ENCODE assay signal across 8 mouse cellular contexts in genomic region chr11:102219247-102219993, GRCm38 (mm10). TPM values are rescaled to one million over a fixed set of nuclear protein-coding genes. Genes with fewer than 3 reads are reported as not detected.
DNase-seq lines count a peak whose midpoint lies in the region; ATAC-seq and TF ChIP-seq lines count a peak whose summit lies in the region.

No protein-coding gene starts in this region.

- H3K27me3 ChIP-seq in thymus, adult 2 months (ENCODE audit: control insufficient read depth, insufficient read depth, low read length): no peaks in the 10 kb centered on the region
- H3K27me3 ChIP-seq in hindbrain, embryonic 15.5 days: no peaks in the 10 kb centered on the region
- no peaks in the 10 kb centered on the region for H3K27me3 ChIP-seq in midbrain, embryonic 12.5 days

- no peak for TF ChIP-seq CTCF in thymus, adult 2 months (IDR thresholded peaks at IDR 0.05; ENCODE audit: borderline replicate concordance, control insufficient read depth, extremely low read depth, insufficient read depth, low read length, poor library complexity)

- no peaks in the 10 kb centered on the region for H3K36me3 ChIP-seq in thymus, adult 2 months (ENCODE audit: control insufficient read depth, insufficient read depth, low read length)
- no peaks in the 10 kb centered on the region for H3K36me3 ChIP-seq in hindbrain, embryonic 15.5 days
- peaks cover 37% of the 10 kb centered on the region for H3K36me3 ChIP-seq in midbrain, embryonic 12.5 days

- 41% methylated on average over 14 of the region's 14 CpGs for WGBS in thymus, adult 2 months
- 63% methylated on average over 14 of the region's 14 CpGs for WGBS in hindbrain, embryonic 15.5 days
- WGBS in midbrain, embryonic 12.5 days: 74% methylated on average over 14 of the region's 14 CpGs

- no peak for TF ChIP-seq POLR2A in thymus, adult 2 months (IDR thresholded peaks at IDR 0.05; ENCODE audit: control insufficient read depth, extremely low read depth, insufficient read depth, low read length, poor library complexity)

- no peak for DNase-seq in frontal cortex, postnatal 10 days (ENCODE audit: low spot score in 2 of 2)
- no peak for DNase-seq in thymus, adult 2 months
- no peak for DNase-seq in thymus, adult 18-20 months
- no peak for DNase-seq in natural killer cell, adult 2 months (ENCODE audit: low spot score in 2 of 2)
- DNase-seq in frontal cortex, adult 2 months (ENCODE audit: extremely low spot score in 1 of 2, low spot score in 1 of 2): no peak

- H3K4me3 ChIP-seq in thymus, adult 2 months (ENCODE audit: control insufficient read depth, insufficient read depth, low read length): no peak overlapping the region
- no peak overlapping the region for H3K4me3 ChIP-seq in hindbrain, embryonic 15.5 days
- H3K4me3 ChIP-seq in midbrain, embryonic 12.5 days: no peak overlapping the region

- peak; percentile 14; the same call in 1 of the 2 replicates for ATAC-seq in frontal cortex, adult (ENCODE audit: low TSS enrichment)
- no peak for ATAC-seq in hindbrain, embryonic 15.5 days (ENCODE audit: low FRiP score, low read depth)
- no peak for ATAC-seq in midbrain, embryonic 12.5 days (ENCODE audit: low FRiP score, low read depth)

- H3K4me1 ChIP-seq in thymus, adult 2 months (replicated peaks; ENCODE audit: control insufficient read depth, insufficient read depth, low read length): peaks cover 71% of the 10 kb centered on the region
- peaks cover 68% of the 10 kb centered on the region for H3K4me1 ChIP-seq in hindbrain, embryonic 15.5 days (replicated peaks)
- peaks cover 66% of the 10 kb centered on the region for H3K4me1 ChIP-seq in midbrain, embryonic 12.5 days

- peak overlapping the region; percentile 15; the same call in 1 of the 2 replicates for H3K27ac ChIP-seq in thymus, adult 2 months (ENCODE audit: control insufficient read depth, insufficient read depth, low read length)
- peak overlapping the region; percentile 76 for H3K27ac ChIP-seq in hindbrain, embryonic 15.5 days (replicated peaks)
- H3K27ac ChIP-seq in midbrain, embryonic 12.5 days (replicated peaks): peak overlapping the region; percentile 81

- H3K9me3 ChIP-seq in hindbrain, embryonic 15.5 days: no peaks in the 10 kb centered on the region
- no peaks in the 10 kb centered on the region for H3K9me3 ChIP-seq in midbrain, embryonic 12.5 days

- no peak overlapping the region for H3K9ac ChIP-seq in hindbrain, embryonic 15.5 days
- peak overlapping the region; percentile 40 for H3K9ac ChIP-seq in midbrain, embryonic 12.5 days (replicated peaks)

- peak overlapping the region; percentile 55 for H3K4me2 ChIP-seq in hindbrain, embryonic 15.5 days
- peak overlapping the region; percentile 30 for H3K4me2 ChIP-seq in midbrain, embryonic 12.5 days (replicated peaks)

RNA-seq across cellular contexts. Expression of gene Hdac5, which starts 10.5 kb away (rescaled TPM):
- 76.8 and 81.7 TPM in 2 replicates for polyA plus RNA-seq in thymus, adult 2 months (2012; rRNA removed)
- 82.7 and 84.9 TPM in 2 replicates for polyA plus RNA-seq in hindbrain, embryonic 15.5 days (2015; fragmentation: Nextera tagmentation; extraction: Ambion mirVana)
- 98.4 and 106 TPM in 2 replicates for polyA plus RNA-seq in midbrain, embryonic 12.5 days (2016; fragmentation: Nextera tagmentation; extraction: Ambion mirVana)
- polyA plus RNA-seq in frontal cortex, adult 2 months (2012; rRNA removed): 256 and 323 TPM in 2 replicates

RNA-seq across cellular contexts. Expression of gene BC030867, which starts 29.3 kb away (rescaled TPM):
- 13.0 and 17.7 TPM in 2 replicates for polyA plus RNA-seq in thymus, adult 2 months (2012; rRNA removed)
- 3.3 and 3.4 TPM in 2 replicates for polyA plus RNA-seq in hindbrain, embryonic 15.5 days (2015; fragmentation: Nextera tagmentation; extraction: Ambion mirVana)
- 11.8 and 15.2 TPM in 2 replicates for polyA plus RNA-seq in midbrain, embryonic 12.5 days (2016; fragmentation: Nextera tagmentation; extraction: Ambion mirVana)
- 1.2 and 1.9 TPM in 2 replicates for polyA plus RNA-seq in frontal cortex, adult 2 months (2012; rRNA removed)

RNA-seq across cellular contexts. Expression of gene G6pc3, which starts 30.0 kb away (rescaled TPM):
- 48.6 and 56.5 TPM in 2 replicates for polyA plus RNA-seq in thymus, adult 2 months (2012; rRNA removed)
- 40.4 and 41.2 TPM in 2 replicates for polyA plus RNA-seq in hindbrain, embryonic 15.5 days (2015; fragmentation: Nextera tagmentation; extraction: Ambion mirVana)
- 27.6 and 29.7 TPM in 2 replicates for polyA plus RNA-seq in midbrain, embryonic 12.5 days (2016; fragmentation: Nextera tagmentation; extraction: Ambion mirVana)
- polyA plus RNA-seq in frontal cortex, adult 2 months (2012; rRNA removed): 87.5 and 91.4 TPM in 2 replicates

RNA-seq across cellular contexts. Expression of gene Lsm12, which starts 34.3 kb away (rescaled TPM):
- 36.1 and 42.2 TPM in 2 replicates for polyA plus RNA-seq in thymus, adult 2 months (2012; rRNA removed)
- 102 and 121 TPM in 2 replicates for polyA plus RNA-seq in hindbrain, embryonic 15.5 days (2015; fragmentation: Nextera tagmentation; extraction: Ambion mirVana)
- polyA plus RNA-seq in midbrain, embryonic 12.5 days (2016; fragmentation: Nextera tagmentation; extraction: Ambion mirVana): 112 and 119 TPM in 2 replicates
- polyA plus RNA-seq in frontal cortex, adult 2 months (2012; rRNA removed): 32.9 and 35.5 TPM in 2 replicates

RNA-seq across cellular contexts. Expression of gene Asb16, which starts 49.1 kb away (rescaled TPM):
- 0.12 and 0.27 TPM in 2 replicates for polyA plus RNA-seq in thymus, adult 2 months (2012; rRNA removed)
- 0.10 and 0.13 TPM in 2 replicates for polyA plus RNA-seq in hindbrain, embryonic 15.5 days (2015; fragmentation: Nextera tagmentation; extraction: Ambion mirVana)
- polyA plus RNA-seq in midbrain, embryonic 12.5 days (2016; fragmentation: Nextera tagmentation; extraction: Ambion mirVana): not detected in 2 replicates
- polyA plus RNA-seq in frontal cortex, adult 2 months (2012; rRNA removed): 2.3 and 2.7 TPM in 2 replicates

Comparison
In these comparisons a context has a peak if more than half of its experiments do, and no peak if none do; other contexts are left out.
1. H3K27ac ChIP-seq: peak in every context shown above with its lines; median percentile 81 in midbrain, embryonic 12.5 days; 76 in hindbrain, embryonic 15.5 days; 15 in thymus, adult 2 months.